1 mouse cellular context compared by ENCODE assay signal in the genomic region with DNA sequence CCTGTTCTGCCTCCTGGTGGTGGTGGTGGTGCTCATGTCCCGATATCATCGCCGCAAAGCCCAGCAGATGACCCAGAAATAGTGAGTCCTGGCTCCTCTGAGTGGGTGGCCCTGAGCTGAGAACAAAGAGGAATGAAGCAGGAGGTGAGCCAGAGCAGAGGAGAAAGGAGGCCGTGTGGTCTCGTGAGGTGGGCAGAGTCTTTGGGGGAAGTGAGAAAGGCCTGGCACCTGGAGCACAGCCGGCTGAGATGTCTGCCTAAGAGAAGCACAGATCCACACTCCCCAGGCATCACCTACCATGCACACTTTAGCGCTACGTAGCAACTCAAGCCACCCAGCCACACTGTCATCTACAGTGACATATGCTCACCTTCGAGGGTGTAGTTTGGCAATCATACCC.
TF ChIP-seq lines count a peak whose summit lies in the region.

No protein-coding gene starts in this region.

TF ChIP-seq in CH12.LX, 34 proteins besides CTCF, POLR2A, EP300 and RAD21:
- TF ChIP-seq JUND (conservative IDR thresholded peaks at IDR 0.05; ENCODE audit: low read depth, low read length) (no peak), RCOR1 (conservative IDR thresholded peaks at IDR 0.05; ENCODE audit: low read depth, low read length) (no peak), BHLHE40 (IDR thresholded peaks at IDR 0.05; ENCODE audit: low read depth, low read length) (peak; percentile 91), E2F4 (IDR thresholded peaks at IDR 0.05; ENCODE audit: insufficient replicate concordance, low read depth, low read length) (no peak), SMC3 (IDR thresholded peaks at IDR 0.05; ENCODE audit: low read depth, low read length) (peak; percentile 41), ETS1 (conservative IDR thresholded peaks at IDR 0.05; ENCODE audit: low read depth, low read length) (no peak), UBTF (IDR thresholded peaks at IDR 0.05; ENCODE audit: low read depth, low read length) (no peak), TBP (conservative IDR thresholded peaks at IDR 0.05; ENCODE audit: low read depth, low read length) (no peak), JUN (IDR thresholded peaks at IDR 0.05; ENCODE audit: insufficient read depth, low read depth, low read length) (no peak), GABPA (IDR thresholded peaks at IDR 0.05; ENCODE audit: insufficient replicate concordance, low read depth, low read length) (no peak), NRF1 (IDR thresholded peaks at IDR 0.05; ENCODE audit: low read depth, low read length) (no peak), IRF4 (IDR thresholded peaks at IDR 0.05; ENCODE audit: low read depth, low read length) (peak; percentile 58; the same call in 1 of the 2 replicates), TCF12 (IDR thresholded peaks at IDR 0.05; ENCODE audit: low read depth, low read length) (no peak), KAT2A (IDR thresholded peaks at IDR 0.05; ENCODE audit: insufficient replicate concordance, low read length) (no peak), ZKSCAN1 (IDR thresholded peaks at IDR 0.05; ENCODE audit: borderline replicate concordance, low read depth, low read length) (no peak), USF2 (conservative IDR thresholded peaks at IDR 0.05; ENCODE audit: low read depth, low read length) (no peak), MYC (IDR thresholded peaks at IDR 0.05; ENCODE audit: low read depth, low read length) (no peak), MXI1 (IDR thresholded peaks at IDR 0.05; ENCODE audit: low read depth, low read length) (0 out of 2 replicates have a peak, but pooled peaks have one; percentile 35), MEF2A (IDR thresholded peaks at IDR 0.05; ENCODE audit: borderline replicate concordance, low read depth, low read length) (no peak), ZC3H11A (IDR thresholded peaks at IDR 0.05; ENCODE audit: low read depth, low read length) (no peak), NELFE (IDR thresholded peaks at IDR 0.05; ENCODE audit: low read depth, low read length) (no peak), MAZ (IDR thresholded peaks at IDR 0.05; ENCODE audit: low read depth, low read length) (no peak), MAFK (IDR thresholded peaks at IDR 0.05; ENCODE audit: insufficient replicate concordance, low read length) (no peak), ZNF384 (IDR thresholded peaks at IDR 0.05; ENCODE audit: low read depth, low read length) (no peak), SIN3A (IDR thresholded peaks at IDR 0.05; ENCODE audit: low read length) (no peak), MAX (IDR thresholded peaks at IDR 0.05; ENCODE audit: low read length) (no peak), USF1 (IDR thresholded peaks at IDR 0.05; ENCODE audit: low read depth, low read length) (no peak)
